Mouse (Mus musculus) adrenal gland, postnatal 14 days (tissue): ENCODE measurements around the gene Ubac2. TPM values are rescaled to one million over a fixed set of nuclear protein-coding genes. Genes with fewer than 3 reads are reported as not detected.
A peak's percentile ranks its signal among the peaks of the same experiment; 100 is the strongest.

Experiments used
- DNase-seq: peaks from one replicate; pipeline ENCODE4 v3.0.0; 2021; ENCODE audit warnings: mixed read lengths
- total RNA-seq: library from RNA; stranded (reverse); gene quantifications from 2 replicates; pipeline ENCODE4 v1.2.3, GENCODE M21; 2021

Gene Ubac2
- total RNA-seq, 1 experiment from 2014 or later: 30.3 TPM

- DNase-seq: no peak
These were observed 73.1 kb downstream of the Ubac2 start for GRCm38 (mm10) chr14:121951399-121952045.

- no peak for DNase-seq
These were observed 73.6 kb downstream of the Ubac2 start for GRCm38 (mm10) chr14:121952046-121952400.

- no peak for DNase-seq
These were observed 75.7 kb downstream of the Ubac2 start for GRCm38 (mm10) chr14:121954129-121954528.

- DNase-seq: no peak
These were observed 76.2 kb downstream of the Ubac2 start for GRCm38 (mm10) chr14:121954608-121955007.

GRCm38 (mm10) chr14:121955176-121955795 lies 76.9 kb downstream of the Ubac2 start:
- DNase-seq: no peak

- DNase-seq: no peak
These were observed 77.9 kb downstream of the Ubac2 start for GRCm38 (mm10) chr14:121956291-121956690.

GRCm38 (mm10) chr14:121957176-121957871 lies 78.9 kb downstream of the Ubac2 start:
- DNase-seq: no peak

GRCm38 (mm10) chr14:121958041-121958750 lies 79.8 kb downstream of the Ubac2 start:
- DNase-seq: no peak

- DNase-seq: no peak
These were observed 80.5 kb downstream of the Ubac2 start for GRCm38 (mm10) chr14:121958751-121959537.

GRCm38 (mm10) chr14:121959538-121959980 lies 81.1 kb downstream of the Ubac2 start:
- DNase-seq: no peak

GRCm38 (mm10) chr14:121960031-121960430 lies 81.6 kb downstream of the Ubac2 start:
- no peak for DNase-seq

GRCm38 (mm10) chr14:121960531-121960930 lies 82.1 kb downstream of the Ubac2 start:
- DNase-seq: no peak

GRCm38 (mm10) chr14:121960997-121961396 lies 82.6 kb downstream of the Ubac2 start:
- no peak for DNase-seq

GRCm38 (mm10) chr14:121961496-121962127 lies 83.2 kb downstream of the Ubac2 start:
- no peak for DNase-seq

GRCm38 (mm10) chr14:121962128-121962890 lies 83.9 kb downstream of the Ubac2 start:
- DNase-seq: peak; percentile 24

- DNase-seq: no peak
These were observed 85.0 kb downstream of the Ubac2 start for GRCm38 (mm10) chr14:121963251-121963941.

GRCm38 (mm10) chr14:121963942-121964335 lies 85.5 kb downstream of the Ubac2 start:
- DNase-seq: no peak

- no peak for DNase-seq
These were observed 86.6 kb downstream of the Ubac2 start, which contains the start of gene Gpr183 for GRCm38 (mm10) chr14:121964990-121965389. Gpr183 (minus strand) TSS chr14:121965195.

- no peak for DNase-seq
These were observed 87.0 kb downstream of the Ubac2 start for GRCm38 (mm10) chr14:121965461-121965860.

GRCm38 (mm10) chr14:121967095-121967494 lies 88.7 kb downstream of the Ubac2 start:
- no peak for DNase-seq
